Mouse (Mus musculus) forebrain, embryonic 16.5 days (tissue): ENCODE measurements around the gene Tbcb. TPM values are rescaled to one million over a fixed set of nuclear protein-coding genes. Genes with fewer than 3 reads are reported as not detected.
"Not testable (repeated sequence)": the region's sequence is repeated elsewhere in the genome, so short reads cannot be mapped to it uniquely, and the experiment has no call there.

Experiments used
- ATAC-seq: fragments of 200-750 bp; cut with Nextera tagmentation; 2 replicates; pipeline ENCODE4 v1.8.0; 2017; ENCODE audit warnings: mild to moderate bottlenecking, moderate library complexity
- H3K27ac ChIP-seq: fragments of 300-500 bp; sonication (generic); 2 replicates; pipeline ENCODE4 v1.5.1; 2014; ENCODE audit warnings: low read length, control low read depth
- H3K27me3 ChIP-seq: fragments of 300-500 bp; sonication (generic); replicated peaks from 2 replicates; pipeline ENCODE4 v1.6.1; 2014; ENCODE audit warnings: low read length; ENCODE audit not compliant: control insufficient read depth, insufficient read depth
- H3K36me3 ChIP-seq: fragments of 300-500 bp; sonication (generic); 2 replicates; pipeline ENCODE4 v1.6.1; 2014; ENCODE audit not compliant: control insufficient read depth, insufficient read depth
- H3K4me1 ChIP-seq: fragments of 300-500 bp; sonication (generic); replicated peaks from 2 replicates; pipeline ENCODE4 v1.6.1; 2014; ENCODE audit warnings: low read length; ENCODE audit not compliant: control insufficient read depth, insufficient read depth
- H3K4me2 ChIP-seq: fragments of 300-500 bp; sonication (generic); 2 replicates; pipeline ENCODE4 v1.6.1; 2014; ENCODE audit warnings: mild to moderate bottlenecking, low read length, control low read depth
- H3K4me3 ChIP-seq: fragments of 300-500 bp; sonication (generic); replicated peaks from 2 replicates; pipeline ENCODE4 v1.5.1; 2014; ENCODE audit warnings: mild to moderate bottlenecking, low read length, control low read depth
- H3K9ac ChIP-seq: fragments of 300-500 bp; sonication (generic); replicated peaks from 2 replicates; pipeline ENCODE4 v1.6.1; 2014; ENCODE audit warnings: low read depth, low read length, control low read depth
- H3K9me3 ChIP-seq: fragments of 300-500 bp; sonication (generic); 2 replicates; pipeline ENCODE4 v1.6.1; 2016; ENCODE audit warnings: low read length; ENCODE audit not compliant: control insufficient read depth
- WGBS: fragments of 180-500 bp; shearing (Covaris S2); extraction: QIAGEN DNeasy Blood & Tissue Kit; methylation state at CpG from one replicate; pipeline ENCODE4 v1.1.7; 2014; 5-methylcytosine and 5-hydroxymethylcytosine counted together
- polyA plus RNA-seq: library from polyadenylated mRNA; unstranded; fragments of >200 nt; fragmentation: Nextera tagmentation; extraction: Ambion mirVana; gene quantifications from 2 replicates; pipeline ENCODE4 v1.2.1, GENCODE M21; 2015

Gene Tbcb
- polyA plus RNA-seq, 1 experiment from 2014 or later: 393 TPM

- Histone ChIP-seq H3K9ac (no peak overlapping the region), H3K4me1 (no peaks in the 10 kb centered on the region), H3K4me2 (no peak overlapping the region), H3K27ac (no peak overlapping the region), H3K9me3 (no peaks in the 10 kb centered on the region), H3K27me3 (no peaks in the 10 kb centered on the region), H3K36me3 (no peaks in the 10 kb centered on the region), H3K4me3 (no peak overlapping the region)
- no peak for ATAC-seq
- 92% methylated on average over 7 of the region's 7 CpGs for WGBS
These were observed 33.9 kb upstream of the Tbcb start for GRCm38 (mm10) chr7:30265935-30266334.

GRCm38 (mm10) chr7:30265531-30265930 lies 33.5 kb upstream of the Tbcb start:
- no peak for ATAC-seq
- Histone ChIP-seq H3K27me3 (no peaks in the 10 kb centered on the region), H3K4me3 (no peak overlapping the region), H3K9ac (no peak overlapping the region), H3K9me3 (no peaks in the 10 kb centered on the region), H3K27ac (no peak overlapping the region), H3K4me2 (no peak overlapping the region), H3K4me1 (no peaks in the 10 kb centered on the region), H3K36me3 (no peaks in the 10 kb centered on the region)
- WGBS: 93% methylated on average over 5 of the region's 5 CpGs

- no peak for ATAC-seq
- no peak overlapping the region for H3K4me2 ChIP-seq
- WGBS: 74% methylated on average over 2 of the region's 2 CpGs
- H3K4me1 ChIP-seq: no peaks in the 10 kb centered on the region
- no peaks in the 10 kb centered on the region for H3K36me3 ChIP-seq
- no peaks in the 10 kb centered on the region for H3K9me3 ChIP-seq
- no peaks in the 10 kb centered on the region for H3K27me3 ChIP-seq
- H3K27ac ChIP-seq: no peak overlapping the region
- no peak overlapping the region for H3K4me3 ChIP-seq
- no peak overlapping the region for H3K9ac ChIP-seq
These were observed 33.0 kb upstream of the Tbcb start for GRCm38 (mm10) chr7:30265041-30265440.

- Histone ChIP-seq H3K4me2 (no peak overlapping the region), H3K9me3 (no peaks in the 10 kb centered on the region), H3K36me3 (no peaks in the 10 kb centered on the region), H3K27ac (no peak overlapping the region), H3K9ac (no peak overlapping the region), H3K4me1 (no peaks in the 10 kb centered on the region), H3K4me3 (no peak overlapping the region), H3K27me3 (no peaks in the 10 kb centered on the region)
- ATAC-seq: no peak
- 87% methylated on average over 12 of the region's 12 CpGs for WGBS
These were observed 20.2 kb upstream of the Tbcb start for GRCm38 (mm10) chr7:30251956-30252954.

- H3K4me2 ChIP-seq, H3K27me3 ChIP-seq, H3K27ac ChIP-seq, H3K9ac ChIP-seq, H3K4me3 ChIP-seq, ATAC-seq, H3K9me3 ChIP-seq, H3K36me3 ChIP-seq: not testable (repeated sequence)
- peaks cover 11% of the 10 kb centered on the region for H3K4me1 ChIP-seq
- 81% methylated on average over 3 of the region's 3 CpGs for WGBS
These were observed 5.3 kb upstream of the Tbcb start for GRCm38 (mm10) chr7:30237374-30237773.

GRCm38 (mm10) chr7:30235625-30236024 lies 3.6 kb upstream of the Tbcb start, which contains the start of gene Ovol3:
Ovol3 (minus strand) TSS chr7:30235725.
- Histone ChIP-seq H3K4me3 (no peak within 1 kb of the TSS), H3K9ac (no peak within 1 kb of the TSS), H3K4me1 (peaks cover 17% of the 10 kb centered on the region), H3K27ac (no peak within 1 kb of the TSS), H3K36me3 (no peaks in the 10 kb centered on the region), H3K9me3 (no peaks in the 10 kb centered on the region), H3K4me2 (no peak within 1 kb of the TSS), H3K27me3 (no peaks in the 10 kb centered on the region)
- ATAC-seq: no peak
- WGBS: 89% methylated on average over 4 of the region's 4 CpGs

- Histone ChIP-seq H3K9me3 (no peaks in the 10 kb centered on the region), H3K9ac (no peak overlapping the region), H3K27ac (no peak overlapping the region), H3K36me3 (no peaks in the 10 kb centered on the region), H3K4me1 (peaks cover 20% of the 10 kb centered on the region), H3K27me3 (no peaks in the 10 kb centered on the region), H3K4me3 (no peak overlapping the region), H3K4me2 (no peak overlapping the region)
- 94% methylated on average over 8 of the region's 8 CpGs for WGBS
- no peak for ATAC-seq
These were observed 3.0 kb upstream of the Tbcb start for GRCm38 (mm10) chr7:30235091-30235490.

- no peak overlapping the region for H3K4me3 ChIP-seq
- ATAC-seq: no peak
- no peaks in the 10 kb centered on the region for H3K9me3 ChIP-seq
- H3K27me3 ChIP-seq: no peaks in the 10 kb centered on the region
- H3K4me1 ChIP-seq: peaks cover 20% of the 10 kb centered on the region
- 93% methylated on average over 15 of the region's 15 CpGs for WGBS
- H3K4me2 ChIP-seq: no peak overlapping the region
- no peaks in the 10 kb centered on the region for H3K36me3 ChIP-seq
- no peak overlapping the region for H3K27ac ChIP-seq
- H3K9ac ChIP-seq: no peak overlapping the region
These were observed 2.3 kb upstream of the Tbcb start for GRCm38 (mm10) chr7:30234276-30234858.

- no peak overlapping the region for H3K4me3 ChIP-seq
- peaks cover 20% of the 10 kb centered on the region for H3K4me1 ChIP-seq
- H3K27me3 ChIP-seq: no peaks in the 10 kb centered on the region
- WGBS: 91% methylated on average over 20 of the region's 20 CpGs
- H3K4me2 ChIP-seq: peak overlapping the region; percentile 60; the same call in 1 of the 2 replicates
- no peak overlapping the region for H3K9ac ChIP-seq
- no peaks in the 10 kb centered on the region for H3K36me3 ChIP-seq
- H3K9me3 ChIP-seq: no peaks in the 10 kb centered on the region
- ATAC-seq: no peak
- H3K27ac ChIP-seq: no peak overlapping the region
These were observed 1.3 kb upstream of the Tbcb start for GRCm38 (mm10) chr7:30233387-30233786.
